ENCODE assay signal across 23 mouse cellular contexts in the genomic region with DNA sequence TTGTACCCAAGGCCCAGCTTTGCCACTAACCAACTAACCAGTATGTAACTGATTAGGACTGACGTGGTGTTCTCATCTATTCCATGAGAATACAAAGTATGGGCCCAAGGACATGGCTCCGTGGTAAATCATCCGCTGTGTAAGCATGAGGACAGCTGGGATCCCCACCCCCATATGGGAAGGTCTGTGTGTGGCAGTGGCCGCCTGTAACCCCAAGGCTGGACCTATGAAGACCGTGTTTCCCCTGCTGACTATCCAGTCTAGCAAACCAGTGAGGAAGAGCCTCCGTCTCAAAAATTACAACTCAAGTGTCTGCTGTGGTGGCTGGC. TPM values are rescaled to one million over a fixed set of nuclear protein-coding genes. Genes with fewer than 3 reads are reported as not detected.
DNase-seq lines count a peak whose midpoint lies in the region; ATAC-seq and TF ChIP-seq lines count a peak whose summit lies in the region.
"Had no signal": no experiment of that assay in that cellular context is flagged by ENCODE, and none has a peak within 500 bp of the region (broad histone marks: within the 10 kb centered on the region; RNA-seq: fewer than 3 reads in every experiment).

No protein-coding gene starts in this region.

- no peak overlapping the region; the same call in 1 of the 2 replicates for H3K9ac ChIP-seq in liver, embryonic 12.5 days
- no peak overlapping the region for H3K9ac ChIP-seq in liver, embryonic 11.5 days (ENCODE audit: low read depth, low read length)
- no peak overlapping the region for H3K9ac ChIP-seq in hindbrain, embryonic 12.5 days
- H3K9ac ChIP-seq: forebrain, embryonic 12.5 days; lung, embryonic 15.5 days had no signal

- no peak overlapping the region for H3K4me2 ChIP-seq in liver, embryonic 12.5 days
- H3K4me2 ChIP-seq in liver, embryonic 11.5 days = no peak overlapping the region
- no peak overlapping the region for H3K4me2 ChIP-seq in myocyte (ENCODE audit: low read depth)
- no peak overlapping the region for H3K4me2 ChIP-seq in hindbrain, embryonic 12.5 days (replicated peaks)
- H3K4me2 ChIP-seq: forebrain, embryonic 12.5 days; lung, embryonic 15.5 days; midbrain, embryonic 11.5 days had no signal

- no peak for TF ChIP-seq POLR2A in myocyte (IDR thresholded peaks at IDR 0.05; ENCODE audit: insufficient read length, low read depth)

- no peak for DNase-seq in liver, embryonic 11.5 days (ENCODE audit: low spot score)
- peak; percentile 57 for DNase-seq in adrenal gland, adult 8-10 months
- DNase-seq in adrenal gland, postnatal 36 days = peak; percentile 68 to 73
- no peak for DNase-seq in forebrain, embryonic 10.5 days (ENCODE audit: extremely low spot score, low spot score)
- DNase-seq: B cell, adult 2 months; cerebellum, adult 11 months; cerebellum, postnatal 10 days; gastrocnemius, adult 2 months; kidney, adult 18-20 months had no signal

- peaks cover 4% of the 10 kb centered on the region; the same call in 1 of the 2 replicates for H3K9me3 ChIP-seq in liver, embryonic 12.5 days (replicated peaks)
- no peaks in the 10 kb centered on the region for H3K9me3 ChIP-seq in liver, embryonic 11.5 days (ENCODE audit: control insufficient read depth, low read length)
- no peaks in the 10 kb centered on the region for H3K9me3 ChIP-seq in hindbrain, embryonic 12.5 days (replicated peaks)
- no peaks in the 10 kb centered on the region for H3K9me3 ChIP-seq in forebrain, embryonic 10.5 days
- H3K9me3 ChIP-seq: embryonic facial prominence, embryonic 10.5 days; forebrain, embryonic 12.5 days; G1E; hindbrain, embryonic 10.5 days; lung, embryonic 15.5 days had no signal

- H3K27ac ChIP-seq in liver, embryonic 12.5 days = peak overlapping the region; percentile 20; the same call in 1 of the 2 replicates
- no peak overlapping the region; the same call in 1 of the 2 replicates for H3K27ac ChIP-seq in liver, embryonic 11.5 days (ENCODE audit: low read depth, low read length)
- H3K27ac ChIP-seq in hindbrain, embryonic 12.5 days = no peak overlapping the region
- no peak overlapping the region for H3K27ac ChIP-seq in forebrain, embryonic 10.5 days
- H3K27ac ChIP-seq: embryonic facial prominence, embryonic 10.5 days; forebrain, embryonic 12.5 days; gastrocnemius, adult 2 months; hindbrain, embryonic 10.5 days; hindbrain, postnatal 0 days; kidney, postnatal 0 days; left cerebral cortex, adult 2 months; lung, embryonic 15.5 days had no signal

- peaks cover 37% of the 10 kb centered on the region for H3K4me1 ChIP-seq in liver, embryonic 12.5 days
- H3K4me1 ChIP-seq in liver, embryonic 11.5 days (replicated peaks; ENCODE audit: control insufficient read depth, insufficient read depth, low read length) = peaks cover 14% of the 10 kb centered on the region
- H3K4me1 ChIP-seq in hindbrain, embryonic 12.5 days = 0 out of 2 replicates have a peak, but pooled peaks cover under 1% of the 10 kb centered on the region
- H3K4me1 ChIP-seq in forebrain, embryonic 10.5 days = peaks cover 13% of the 10 kb centered on the region
- H3K4me1 ChIP-seq: forebrain, embryonic 12.5 days had no signal

- ATAC-seq in liver, embryonic 12.5 days = no peak
- no peak for ATAC-seq in liver, embryonic 11.5 days (replicated peaks; ENCODE audit: low FRiP score)
- no peak for ATAC-seq in hindbrain, embryonic 12.5 days (ENCODE audit: low FRiP score)
- ATAC-seq: Patski had no signal

- no peak overlapping the region for H3K4me3 ChIP-seq in liver, embryonic 12.5 days
- no peak overlapping the region for H3K4me3 ChIP-seq in liver, embryonic 11.5 days (ENCODE audit: low read depth, low read length)
- H3K4me3 ChIP-seq in myocyte = no peak overlapping the region
- H3K4me3 ChIP-seq in hindbrain, embryonic 12.5 days = no peak overlapping the region
- no peak overlapping the region for H3K4me3 ChIP-seq in forebrain, embryonic 10.5 days
- H3K4me3 ChIP-seq: embryonic facial prominence, embryonic 10.5 days; forebrain, embryonic 12.5 days; gastrocnemius, adult 2 months; hindbrain, embryonic 10.5 days; left cerebral cortex, adult 2 months; lung, embryonic 15.5 days had no signal

- WGBS in liver, embryonic 12.5 days (ENCODE audit: insufficient replicate concordance) = 62% methylated on average over 6 of the region's 6 CpGs
- 69% methylated on average over 6 of the region's 6 CpGs for WGBS in liver, embryonic 11.5 days
- 88% methylated on average over 6 of the region's 6 CpGs for WGBS in hindbrain, embryonic 12.5 days
- WGBS in forebrain, embryonic 10.5 days = 82% methylated on average over 6 of the region's 6 CpGs

- H3ac ChIP-seq in myocyte (ENCODE audit: control insufficient read depth, insufficient read length) = no peak overlapping the region

- H3K27me3 ChIP-seq in liver, embryonic 12.5 days (replicated peaks) = no peaks in the 10 kb centered on the region
- no peaks in the 10 kb centered on the region for H3K27me3 ChIP-seq in liver, embryonic 11.5 days (replicated peaks; ENCODE audit: control insufficient read depth, insufficient read depth, low read length)
- no peaks in the 10 kb centered on the region for H3K27me3 ChIP-seq in myocyte (ENCODE audit: control insufficient read depth, insufficient read depth, insufficient read length)
- no peaks in the 10 kb centered on the region for H3K27me3 ChIP-seq in hindbrain, embryonic 12.5 days
- H3K27me3 ChIP-seq in forebrain, embryonic 10.5 days (ENCODE audit: poor library complexity, severe bottlenecking) = no peaks in the 10 kb centered on the region
- H3K27me3 ChIP-seq: CH12.LX; forebrain, embryonic 12.5 days; lung, embryonic 15.5 days; Patski had no signal

- H3K36me3 ChIP-seq in liver, embryonic 12.5 days = no peaks in the 10 kb centered on the region
- no peaks in the 10 kb centered on the region for H3K36me3 ChIP-seq in liver, embryonic 11.5 days (ENCODE audit: control insufficient read depth, insufficient read depth, low read length)
- no peaks in the 10 kb centered on the region for H3K36me3 ChIP-seq in myocyte (ENCODE audit: control insufficient read depth, insufficient read depth)
- H3K36me3 ChIP-seq in hindbrain, embryonic 12.5 days = no peaks in the 10 kb centered on the region
- no peaks in the 10 kb centered on the region for H3K36me3 ChIP-seq in forebrain, embryonic 10.5 days (replicated peaks)
- H3K36me3 ChIP-seq: embryonic facial prominence, embryonic 10.5 days; forebrain, embryonic 12.5 days; hindbrain, embryonic 10.5 days; lung, embryonic 15.5 days had no signal

- H3K79me2 ChIP-seq in myocyte (ENCODE audit: control insufficient read depth, insufficient read depth) = no peaks in the 10 kb centered on the region

TF ChIP-seq in myocyte, 11 proteins besides CTCF, POLR2A, EP300 and RAD21:
- no peak for TF ChIP-seq SRF (IDR thresholded peaks at IDR 0.05; ENCODE audit: control insufficient read depth, insufficient read length, low read depth)
- peak in 2 of 3 experiments; percentile 6 to 66 for TF ChIP-seq MYOD1 (IDR thresholded peaks at IDR 0.05; ENCODE audit: control insufficient read depth in 1 of 3, insufficient read length in 2 of 3, low read depth in 2 of 3)
- peak in 1 of 3 experiments; percentile 8 for TF ChIP-seq MYOG (IDR thresholded peaks at IDR 0.05; ENCODE audit: control insufficient read depth in 1 of 3, insufficient read depth in 1 of 3, insufficient read length in 2 of 3, low read depth in 2 of 3)

RNA-seq across cellular contexts. Expression of gene Kif3b, which starts 16.3 kb away (rescaled TPM):
- polyA plus RNA-seq in liver, embryonic 12.5 days (2016; fragmentation: Nextera tagmentation; extraction: Ambion mirVana) = 2.7 and 2.9 TPM in 2 replicates
- polyA plus RNA-seq in liver, embryonic 11.5 days (2014; fragmentation: Nextera tagmentation; extraction: Ambion mirVana) = 3.2 and 3.5 TPM in 2 replicates
- total RNA-seq in adrenal gland, adult 8-10 months (2022) = 10 to 100 TPM; 28.7 to 34.4 (median 32.1) TPM
- 10 to 100 TPM; 27.7 to 31.1 TPM for total RNA-seq in adrenal gland, postnatal 36 days (2021)
- polyA plus RNA-seq in myocyte (2012; fragmentation: generic; extraction: Trizol) = 10.8 TPM
- polyA plus RNA-seq in hindbrain, embryonic 12.5 days (2016; fragmentation: Nextera tagmentation; extraction: Ambion mirVana) = 12.3 and 12.7 TPM in 2 replicates
- polyA plus RNA-seq in forebrain, embryonic 10.5 days (2016; fragmentation: Nextera tagmentation; extraction: Ambion mirVana) = 6.2 and 6.9 TPM in 2 replicates

RNA-seq across cellular contexts. Expression of gene Pofut1, which starts 33.5 kb away (rescaled TPM):
- polyA plus RNA-seq in liver, embryonic 12.5 days (2016; fragmentation: Nextera tagmentation; extraction: Ambion mirVana) = 3.6 and 4.3 TPM in 2 replicates
- polyA plus RNA-seq in liver, embryonic 11.5 days (2014; fragmentation: Nextera tagmentation; extraction: Ambion mirVana) = 6.3 and 8.0 TPM in 2 replicates
- 10 to 100 TPM; 74.6 to 88.0 (median 79.3) TPM for total RNA-seq in adrenal gland, adult 8-10 months (2022)
- 10 to 100 TPM; 45.8 to 59.7 TPM for total RNA-seq in adrenal gland, postnatal 36 days (2021)
- 12.2 TPM for polyA plus RNA-seq in myocyte (2012; fragmentation: generic; extraction: Trizol)
- polyA plus RNA-seq in hindbrain, embryonic 12.5 days (2016; fragmentation: Nextera tagmentation; extraction: Ambion mirVana) = 5.4 and 5.6 TPM in 2 replicates
- 5.9 and 6.4 TPM in 2 replicates for polyA plus RNA-seq in forebrain, embryonic 10.5 days (2016; fragmentation: Nextera tagmentation; extraction: Ambion mirVana)

RNA-seq across cellular contexts. Expression of gene Plagl2, which starts 33.7 kb away (rescaled TPM):
- polyA plus RNA-seq in liver, embryonic 12.5 days (2016; fragmentation: Nextera tagmentation; extraction: Ambion mirVana) = 24.4 and 26.8 TPM in 2 replicates
- polyA plus RNA-seq in liver, embryonic 11.5 days (2014; fragmentation: Nextera tagmentation; extraction: Ambion mirVana) = 45.2 and 45.9 TPM in 2 replicates
- total RNA-seq in adrenal gland, adult 8-10 months (2022) = 10 to 100 TPM in 2 of 4 experiments, 1 to 10 TPM in 2; 9.0 to 14.0 (median 11.6) TPM
- total RNA-seq in adrenal gland, postnatal 36 days (2021) = 10 to 100 TPM in 1 of 2 experiments, 1 to 10 TPM in 1; 9.5 to 10.4 TPM
- polyA plus RNA-seq in myocyte (2012; fragmentation: generic; extraction: Trizol) = 4.2 TPM
- polyA plus RNA-seq in hindbrain, embryonic 12.5 days (2016; fragmentation: Nextera tagmentation; extraction: Ambion mirVana) = 15.5 and 19.0 TPM in 2 replicates
- 30.5 and 31.7 TPM in 2 replicates for polyA plus RNA-seq in forebrain, embryonic 10.5 days (2016; fragmentation: Nextera tagmentation; extraction: Ambion mirVana)

RNA-seq across cellular contexts. Expression of gene Tspyl3, which starts 49.6 kb away (rescaled TPM):
- 4.1 and 4.6 TPM in 2 replicates for polyA plus RNA-seq in liver, embryonic 12.5 days (2016; fragmentation: Nextera tagmentation; extraction: Ambion mirVana)
- 6.5 and 6.8 TPM in 2 replicates for polyA plus RNA-seq in liver, embryonic 11.5 days (2014; fragmentation: Nextera tagmentation; extraction: Ambion mirVana)
- total RNA-seq in adrenal gland, adult 8-10 months (2022) = 1 to 10 TPM; 3.5 to 5.0 (median 3.9) TPM
- total RNA-seq in adrenal gland, postnatal 36 days (2021) = 1 to 10 TPM; 2.6 to 2.8 TPM
- 0.12 TPM for polyA plus RNA-seq in myocyte (2012; fragmentation: generic; extraction: Trizol)
- polyA plus RNA-seq in hindbrain, embryonic 12.5 days (2016; fragmentation: Nextera tagmentation; extraction: Ambion mirVana) = 13.7 and 14.9 TPM in 2 replicates
- 5.0 and 5.4 TPM in 2 replicates for polyA plus RNA-seq in forebrain, embryonic 10.5 days (2016; fragmentation: Nextera tagmentation; extraction: Ambion mirVana)

Comparison
In these comparisons a context has a peak if more than half of its experiments do, and no peak if none do; other contexts are left out.
1. DNase-seq: peak in adrenal gland, adult 8-10 months (single experiment) and adrenal gland, postnatal 36 days (2 of 2); none in liver, embryonic 11.5 days (single experiment) and forebrain, embryonic 10.5 days (single experiment).